Mouse (Mus musculus): ENCODE data around the gene Olfr231. TPM values are rescaled to one million over a fixed set of nuclear protein-coding genes. Genes with fewer than 3 reads are reported as not detected.

Olfr231 gene
- total RNA-seq (2021), result not detected
- long read RNA-seq, experiment 1, result 0 reads
- long read RNA-seq, experiment 2, result 0 reads

DNA sequence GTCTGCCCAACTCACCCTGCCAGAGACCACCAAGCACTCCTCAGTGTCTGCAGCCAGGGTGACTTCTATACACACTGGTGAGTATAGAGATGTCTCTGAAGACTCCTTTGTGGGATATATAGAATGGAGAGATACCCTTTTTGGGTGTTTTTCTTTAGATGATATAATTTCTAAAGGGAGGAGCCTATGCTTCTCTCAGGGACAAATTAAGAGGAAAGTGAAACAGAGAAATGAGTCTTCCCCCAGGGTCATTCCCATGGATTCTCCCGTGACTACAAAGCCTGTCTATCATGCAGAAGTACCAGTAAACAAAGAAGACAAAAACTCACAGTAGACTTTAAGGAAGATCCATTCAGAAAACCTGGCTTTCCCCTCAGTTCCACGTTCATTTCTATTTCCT lies at the start of gene Olfr231:
Gene Olfr231 (minus strand): TSS at position 101 of the 400 bp plus-strand sequence.
- no peak for DNase-seq

DNA sequence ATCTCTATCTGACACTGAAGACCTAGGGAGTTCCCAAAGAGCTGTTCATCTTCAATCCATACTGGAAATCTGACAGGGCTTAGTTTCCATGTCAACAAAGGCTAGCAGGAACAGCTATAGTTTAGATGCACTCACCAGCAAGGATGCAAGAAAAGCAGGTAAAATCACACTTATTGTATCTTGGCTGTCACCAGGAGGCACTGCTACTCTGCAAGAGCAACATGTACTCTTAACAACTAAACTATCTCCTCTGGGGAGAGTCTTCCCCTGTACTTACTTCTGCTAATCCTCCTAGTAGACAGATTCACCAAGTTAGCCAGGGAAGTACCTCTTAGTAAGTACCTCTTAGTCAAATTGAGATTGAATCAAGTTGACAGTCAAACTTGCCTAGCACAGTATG lies 48.1 kb upstream of the Olfr231 start:
- no peak for DNase-seq

DNA sequence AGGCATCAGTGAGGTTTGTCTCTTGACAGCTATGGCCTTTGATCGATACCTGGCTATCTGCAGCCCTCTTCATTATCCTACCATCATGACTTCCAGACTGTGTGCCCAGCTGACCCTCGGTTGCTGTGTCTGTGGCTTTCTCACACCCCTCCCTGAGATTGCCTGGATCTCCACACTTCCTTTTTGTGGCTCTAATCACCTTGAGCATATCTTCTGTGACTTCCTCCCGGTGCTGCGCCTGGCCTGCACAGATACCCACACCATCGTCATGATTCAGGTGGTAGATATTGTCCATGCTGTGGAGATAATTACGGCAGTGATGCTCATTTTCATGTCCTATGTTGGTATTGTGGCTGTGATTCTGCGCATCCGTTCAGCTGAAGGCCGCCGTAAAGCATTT lies 38.1 kb upstream of the Olfr231 start:
- no peak for DNase-seq

DNA sequence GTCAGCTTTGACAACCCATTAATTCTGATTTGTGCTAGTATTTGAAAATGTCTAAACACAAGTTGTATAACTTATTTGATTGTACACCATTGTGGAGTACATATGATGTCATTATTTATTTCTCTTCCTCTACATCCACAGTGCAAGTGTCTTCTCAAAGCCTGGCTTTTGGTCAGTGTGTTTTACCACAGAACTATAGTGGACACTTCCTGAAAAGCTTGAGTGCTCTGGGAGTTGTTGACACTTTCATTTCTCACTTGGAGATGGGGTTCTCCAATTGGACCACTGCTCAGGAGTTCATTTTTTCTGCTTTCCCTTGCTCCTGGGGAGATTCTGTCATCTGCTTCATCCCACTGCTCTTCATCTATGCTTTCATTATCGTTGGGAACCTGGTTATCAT lies 37.5 kb upstream of the Olfr231 start:
- no peak for DNase-seq

DNA sequence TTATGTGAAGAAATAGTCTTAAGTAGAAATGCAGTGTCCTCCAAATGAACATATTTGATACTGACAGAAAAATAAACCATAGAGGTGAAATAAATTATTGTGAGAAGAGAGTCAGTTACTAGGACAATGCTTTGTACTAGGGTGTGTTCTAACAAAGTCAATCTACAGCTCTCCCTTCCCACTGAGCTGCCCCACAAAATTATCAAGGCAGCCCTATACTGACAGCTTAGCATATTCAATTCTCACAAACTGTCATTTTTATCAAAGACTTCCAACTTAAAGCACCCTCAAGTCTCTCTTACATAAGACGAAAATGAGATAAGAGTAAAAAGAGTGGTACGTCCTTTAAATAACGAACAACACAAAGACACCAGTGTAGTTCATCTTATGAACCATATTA lies 36.7 kb upstream of the Olfr231 start:
- DNase-seq, result no peak

DNA sequence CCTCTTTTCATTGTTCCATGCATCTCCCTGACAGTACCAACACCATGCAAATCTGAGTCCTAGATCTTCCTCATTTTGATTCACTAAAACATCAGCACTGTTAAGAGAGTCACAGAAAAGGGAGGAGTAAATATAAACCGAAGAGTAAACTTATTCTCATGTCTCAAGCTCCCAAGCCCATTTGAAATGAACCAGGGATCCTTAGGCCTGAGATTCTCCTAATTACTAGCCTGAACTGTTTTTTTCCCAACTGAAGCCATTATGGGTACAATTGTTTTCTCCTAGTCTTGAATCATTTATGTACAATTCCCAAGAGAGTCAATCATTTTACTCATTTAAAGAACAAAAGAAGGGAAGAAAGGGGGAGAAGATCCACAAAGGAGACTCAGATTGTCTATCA lies 34.4 kb upstream of the Olfr231 start, which contains the start of gene Olfr420:
Gene Olfr420 (plus strand): TSS at position 301 of the 400 bp plus-strand sequence.
- DNase-seq, result no peak

DNA sequence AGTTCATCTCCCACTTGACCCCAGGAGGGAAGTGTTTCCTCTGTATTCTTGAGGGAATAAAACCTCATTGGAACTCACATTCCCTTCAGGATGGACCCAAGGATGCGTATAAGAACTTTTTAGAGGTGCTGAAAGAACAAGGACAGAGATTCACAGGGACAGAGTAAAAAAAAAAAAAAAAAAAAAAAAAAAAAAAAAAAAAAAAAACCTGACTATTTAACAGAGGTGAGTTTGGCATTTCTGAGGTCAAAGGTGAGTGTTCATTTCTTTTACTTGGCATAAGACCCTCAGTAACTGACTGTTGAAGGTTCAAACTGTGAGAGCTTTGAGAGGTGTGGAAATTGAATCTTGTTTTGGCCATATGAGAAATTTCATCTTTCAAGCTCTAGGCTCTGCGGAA lies 28.3 kb upstream of the Olfr231 start:
- no peak for DNase-seq

DNA sequence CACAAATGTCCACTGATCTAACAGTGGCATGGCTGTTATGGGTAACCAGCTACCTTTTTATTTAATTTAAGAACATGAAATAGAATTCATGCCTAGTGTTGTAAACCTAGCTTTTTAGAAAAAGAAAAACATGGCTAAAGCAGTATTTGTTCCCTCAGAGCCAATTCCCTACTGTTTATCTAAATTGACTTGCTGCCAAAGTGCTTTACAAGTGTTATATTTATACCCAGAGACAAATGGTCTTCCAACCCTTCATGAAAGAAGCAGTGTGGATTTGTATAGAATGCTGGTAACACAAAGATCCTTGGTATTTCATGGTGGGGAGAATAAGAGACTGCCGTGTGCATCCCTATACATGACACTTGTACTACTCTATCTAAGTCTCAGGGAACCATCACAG lies 25.7 kb upstream of the Olfr231 start:
- no peak for DNase-seq

DNA sequence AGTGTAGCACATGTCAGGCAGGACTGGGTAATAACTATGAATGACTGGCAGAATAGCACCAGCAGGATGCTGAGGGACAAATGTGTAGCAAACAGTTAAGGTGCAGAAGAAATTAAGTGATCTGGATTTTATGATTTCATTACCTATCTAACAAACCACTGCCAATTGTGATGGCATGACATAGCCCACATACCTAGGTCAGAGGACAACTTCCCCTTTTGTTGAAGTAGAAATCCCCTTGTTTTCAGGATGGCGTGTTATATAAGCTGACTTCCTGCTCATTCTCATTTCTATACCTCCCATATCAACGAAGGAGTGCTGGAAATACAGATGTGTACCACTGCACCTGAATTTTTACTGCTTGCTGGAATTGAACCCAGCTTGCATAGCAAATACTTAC lies 20.4 kb upstream of the Olfr231 start:
- DNase-seq, result no peak

DNA sequence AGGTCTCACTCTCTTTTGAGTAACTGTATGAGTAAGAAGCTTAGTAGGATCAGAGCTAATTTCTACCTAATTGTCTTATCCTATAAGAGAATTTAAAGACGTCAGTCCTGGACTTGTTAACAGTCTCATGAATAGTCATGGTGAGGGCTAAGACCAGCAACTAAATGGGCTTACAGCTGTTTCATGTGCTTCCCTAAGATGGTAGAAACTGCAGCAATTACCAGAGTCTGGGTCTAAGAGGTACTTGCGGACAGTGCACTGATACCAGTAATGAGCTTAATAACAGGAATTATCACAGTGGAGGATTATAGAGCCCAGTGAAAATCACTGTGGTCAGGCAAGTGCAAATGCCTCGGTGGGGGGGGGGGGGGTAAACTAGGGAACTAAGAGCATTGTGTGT lies 11.0 kb upstream of the Olfr231 start:
- DNase-seq, result no peak

DNA sequence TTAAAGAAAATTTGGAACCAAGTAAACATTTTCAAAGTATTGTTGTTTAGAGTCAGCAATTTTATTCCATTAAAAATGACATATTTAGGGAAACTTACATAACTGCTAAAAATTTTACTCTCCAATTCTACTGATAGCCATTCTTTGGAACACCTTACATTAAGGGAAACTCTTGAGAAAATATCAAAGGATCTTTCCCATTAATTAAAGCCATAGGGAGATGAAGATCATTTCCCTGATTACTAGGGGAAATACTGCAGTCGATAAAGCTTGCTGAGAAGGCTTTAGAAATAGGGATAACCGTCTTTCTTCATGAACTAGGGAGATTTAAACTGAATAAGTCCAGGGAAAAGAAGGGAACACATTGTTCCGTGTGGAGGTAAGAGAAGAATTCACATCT lies 10.3 kb upstream of the Olfr231 start, which contains the start of gene Olfr424:
Gene Olfr424 (plus strand): TSS at position 301 of the 400 bp plus-strand sequence.
- DNase-seq, result no peak

DNA sequence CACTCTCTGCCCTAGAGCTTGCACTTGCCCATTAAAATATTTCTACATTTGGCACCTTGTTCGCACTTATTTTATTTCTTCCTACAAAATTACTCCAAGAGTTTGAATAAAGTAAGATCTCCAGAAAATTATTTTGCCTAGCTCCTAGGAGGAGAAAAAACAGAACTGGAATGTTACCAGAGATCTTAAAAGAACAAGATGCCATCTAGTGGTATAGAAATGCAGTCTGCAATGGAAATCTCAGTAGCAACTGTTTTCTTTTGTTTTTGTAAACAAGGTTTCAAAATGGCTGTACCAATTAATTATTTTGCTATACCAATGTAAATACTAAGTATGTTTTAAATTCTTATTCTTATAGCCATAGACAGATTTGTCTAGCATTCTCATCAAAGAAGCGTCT lies 17.2 kb downstream of the Olfr231 start:
- no peak for DNase-seq

DNA sequence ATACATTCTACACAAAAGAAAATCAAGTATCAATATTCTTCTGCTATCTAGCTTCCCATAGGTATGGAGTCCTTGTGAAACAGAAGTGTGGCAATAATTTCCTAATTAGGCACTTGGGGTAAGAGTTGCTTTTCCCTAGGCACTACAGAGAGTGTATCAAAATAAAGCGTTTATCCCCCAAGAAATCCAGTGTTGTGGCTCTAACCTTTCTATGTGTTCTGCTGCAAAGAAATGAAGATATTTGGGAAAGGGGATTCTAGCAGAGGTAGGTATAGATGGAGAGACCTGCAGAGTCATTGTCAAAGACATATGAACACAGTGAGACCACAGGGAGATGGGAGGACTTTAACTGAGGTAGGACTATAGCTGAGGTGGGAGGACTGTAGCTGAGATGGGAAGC lies 24.4 kb downstream of the Olfr231 start, which contains the start of gene Olfr427:
Gene Olfr427 (plus strand): TSS at position 301 of the 400 bp plus-strand sequence.
- DNase-seq, result no peak

DNA sequence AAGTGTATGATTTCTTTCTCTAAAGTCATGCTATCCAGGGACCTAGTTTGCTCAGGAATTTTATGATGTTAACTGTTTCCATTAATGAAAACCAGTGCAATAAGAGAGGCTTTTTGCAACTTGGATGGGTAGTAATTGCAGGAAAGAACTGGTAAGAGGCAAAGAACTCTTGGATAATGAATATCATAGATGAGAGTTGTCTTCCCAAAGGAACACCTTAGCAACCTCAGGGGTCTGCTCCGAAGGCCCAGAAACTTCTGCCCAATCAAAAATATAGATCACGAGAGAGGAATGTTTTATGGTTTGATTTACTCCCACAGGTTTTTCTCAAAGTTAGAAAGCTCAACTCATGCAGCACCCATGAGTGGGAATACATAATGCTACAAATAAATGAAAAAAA lies 36.9 kb downstream of the Olfr231 start, which contains the start of gene Olfr429:
Gene Olfr429 (plus strand): TSS at position 301 of the 400 bp plus-strand sequence.
- DNase-seq, result no peak

DNA sequence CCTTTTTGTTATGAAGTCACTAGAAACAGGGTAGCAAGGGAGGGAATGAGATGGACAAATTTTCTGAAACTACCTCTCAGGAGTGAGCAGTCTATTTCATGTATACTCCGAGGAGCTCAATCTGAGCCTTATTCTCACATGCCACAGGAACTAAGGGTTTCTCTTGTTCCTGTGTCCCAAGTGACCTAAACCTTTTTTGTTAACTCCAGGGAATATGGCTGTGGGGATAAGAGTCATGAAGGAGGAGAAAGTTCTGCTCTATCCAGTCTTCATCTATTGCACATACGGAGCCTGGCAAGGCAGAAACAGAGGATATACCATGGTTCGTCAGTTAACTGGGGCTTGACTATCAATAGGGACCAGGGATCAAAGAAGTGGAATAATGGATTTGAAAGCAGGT lies 54.7 kb downstream of the Olfr231 start, which contains the start of gene Olfr430:
Gene Olfr430 (plus strand): TSS at position 301 of the 400 bp plus-strand sequence.
- DNase-seq, result no peak

Other genes starting within 250 kb of the Olfr231 start
- gene Ifi211, start 208.1 kb downstream of the Olfr231 start, total RNA-seq (2021), result 1 to 10 TPM; 1.5 to 3.0 TPM
- 1 to 10 TPM; 3.8 to 4.6 TPM for gene Mndal, start 178.7 kb downstream of the Olfr231 start, total RNA-seq (2021)
- 1 to 10 TPM; 4.0 to 5.2 TPM for gene Ifi203, start 178.5 kb downstream of the Olfr231 start, total RNA-seq (2021)
- not detected for gene Ifi202b, start 138.4 kb downstream of the Olfr231 start, total RNA-seq (2021)
- gene Ifi205, start 89.4 kb downstream of the Olfr231 start, total RNA-seq (2021), result 10 to 100 TPM in 1 of 2 experiments, 1 to 10 TPM in 1; 3.7 to 11.7 TPM
- not detected for gene Olfr433, start 80.5 kb downstream of the Olfr231 start, total RNA-seq (2021)
- not detected for gene Olfr432, start 72.0 kb downstream of the Olfr231 start, total RNA-seq (2021)
- not detected for gene Olfr430, start 54.6 kb downstream of the Olfr231 start, total RNA-seq (2021)
- gene Olfr429, start 36.8 kb downstream of the Olfr231 start, total RNA-seq (2021), result not detected
- not detected for gene Olfr427, start 24.3 kb downstream of the Olfr231 start, total RNA-seq (2021)
- not detected for gene Olfr424, start 10.4 kb upstream of the Olfr231 start, total RNA-seq (2021)
- not detected for gene Olfr420, start 34.5 kb upstream of the Olfr231 start, total RNA-seq (2021)
- under 1 TPM; 0.08 to 0.67 TPM for gene Spta1, start 51.6 kb upstream of the Olfr231 start, total RNA-seq (2021)
- not detected for gene Olfr419, start 130.9 kb upstream of the Olfr231 start, total RNA-seq (2021)
- gene Mptx1, start 209.4 kb upstream of the Olfr231 start, total RNA-seq (2021), result not detected
- not detected for gene Olfr417, start 244.0 kb upstream of the Olfr231 start, total RNA-seq (2021)